ENCODE assay signal across 18 mouse cellular contexts in the genomic region with DNA sequence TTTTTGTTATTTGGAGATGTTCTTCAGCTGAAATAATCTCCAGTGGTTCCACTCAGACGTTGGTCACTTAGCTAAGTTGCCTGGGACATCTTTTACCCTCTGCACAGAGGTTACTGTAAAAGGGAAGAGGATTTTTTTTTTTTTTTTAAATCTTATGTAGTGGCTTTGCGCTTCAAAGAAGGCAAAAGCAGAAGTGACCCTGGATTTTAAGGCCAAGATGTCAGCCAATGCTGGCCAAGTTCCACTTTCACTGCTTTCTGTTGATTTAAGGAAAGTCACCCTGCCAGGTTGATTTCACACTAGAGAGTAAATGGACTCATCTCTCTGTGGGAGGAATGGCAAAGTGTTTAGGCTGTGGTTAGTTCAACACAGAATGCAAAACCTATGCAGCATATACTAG. TPM values are rescaled to one million over a fixed set of nuclear protein-coding genes. Genes with fewer than 3 reads are reported as not detected.
A peak's percentile ranks its signal among the peaks of the same experiment; 100 is the strongest.
DNase-seq lines count a peak whose midpoint lies in the region; ATAC-seq and TF ChIP-seq lines count a peak whose summit lies in the region.
"Had no signal": no experiment of that assay in that cellular context is flagged by ENCODE, and none has a peak within 500 bp of the region (broad histone marks: within the 10 kb centered on the region; RNA-seq: fewer than 3 reads in every experiment).

No protein-coding gene starts in this region.

- no peaks in the 10 kb centered on the region for H3K4me1 ChIP-seq in lung, postnatal 0 days (ENCODE audit: insufficient read depth, low read depth, low read length)
- H3K4me1 ChIP-seq in lung, adult 2 months (ENCODE audit: control insufficient read depth, insufficient read depth, low read length), result no peaks in the 10 kb centered on the region
- peaks cover 2% of the 10 kb centered on the region; the same call in 1 of the 2 replicates for H3K4me1 ChIP-seq in spleen, adult 2 months (ENCODE audit: control insufficient read depth, insufficient read depth, insufficient read length)
- H3K4me1 ChIP-seq: embryonic facial prominence, embryonic 12.5 days; neural tube, embryonic 13.5 days had no signal

- H3K9me3 ChIP-seq in lung, postnatal 0 days (ENCODE audit: low read length), result no peaks in the 10 kb centered on the region
- H3K9me3 ChIP-seq: embryonic facial prominence, embryonic 12.5 days had no signal

- ATAC-seq in lung, postnatal 0 days, result no peak
- ATAC-seq in hematopoietic stem cell, adult 5-6 weeks (replicated peaks in 1 of 2; ENCODE audit: insufficient read depth in 1 of 2, low FRiP score in 2 of 2, low TSS enrichment in 1 of 2, low read depth in 1 of 2, poor library complexity in 2 of 2, severe bottlenecking in 2 of 2), result peak; percentile 82 to 86
- ATAC-seq: forebrain, embryonic 16.5 days; hindbrain, postnatal 0 days; liver, postnatal 0 days had no signal

- H3K4me2 ChIP-seq in lung, postnatal 0 days (replicated peaks; ENCODE audit: low read depth, low read length), result no peak overlapping the region
- H3K4me2 ChIP-seq: embryonic facial prominence, embryonic 12.5 days; neural tube, embryonic 13.5 days had no signal

- no peaks in the 10 kb centered on the region for H3K36me3 ChIP-seq in lung, postnatal 0 days (ENCODE audit: insufficient read depth, low read length)
- no peaks in the 10 kb centered on the region for H3K36me3 ChIP-seq in spleen, adult 2 months (ENCODE audit: control insufficient read depth, insufficient read depth, low read length)
- H3K36me3 ChIP-seq: embryonic facial prominence, embryonic 12.5 days; neural tube, embryonic 13.5 days had no signal

- H3K4me3 ChIP-seq in lung, postnatal 0 days (ENCODE audit: low read depth, low read length), result no peak overlapping the region
- H3K4me3 ChIP-seq in lung, adult 2 months (replicated peaks; ENCODE audit: extremely low read depth, low read depth, low read length), result no peak overlapping the region
- H3K4me3 ChIP-seq in spleen, adult 2 months (ENCODE audit: extremely low read depth, insufficient read depth, insufficient read length), result no peak overlapping the region
- H3K4me3 ChIP-seq: embryonic facial prominence, embryonic 12.5 days; neural tube, embryonic 13.5 days had no signal

- peak; percentile 4 to 65 for DNase-seq in adrenal gland, adult (ENCODE audit: inconsistent age in 2 of 2, low spot score in 1 of 2)
- no peak for DNase-seq in adrenal gland, postnatal 4 days (ENCODE audit: low spot score in 2 of 2)
- DNase-seq in lung, postnatal 0 days (ENCODE audit: low spot score), result peak; percentile 9
- no peak for DNase-seq in lung, adult 2 months
- peak; percentile 28 to 50 for DNase-seq in spleen, adult 2 months (ENCODE audit: low read depth in 1 of 2, low spot score in 2 of 2)
- DNase-seq in MN1 (ENCODE audit: low spot score), result no peak
- no peak for DNase-seq in frontal cortex, postnatal 14 days (ENCODE audit: low spot score in 2 of 2)
- DNase-seq: cerebellum, adult 11-12 months; heart, postnatal 4 days; kidney, adult 18-20 months; kidney, postnatal 36 days; liver, postnatal 0 days; right cerebral cortex, postnatal 4 days had no signal

- no peak for TF ChIP-seq CTCF in lung, postnatal 0 days (IDR thresholded peaks at IDR 0.05)
- no peak for TF ChIP-seq CTCF in lung, adult 2 months (IDR thresholded peaks at IDR 0.05; ENCODE audit: insufficient read depth, low read length)
- TF ChIP-seq CTCF in spleen, adult 2 months (IDR thresholded peaks at IDR 0.05; ENCODE audit: extremely low read depth, insufficient read depth, insufficient read length, insufficient replicate concordance), result no peak

- H3K27ac ChIP-seq in lung, postnatal 0 days (ENCODE audit: low read length), result no peak overlapping the region
- no peak overlapping the region for H3K27ac ChIP-seq in spleen, adult 2 months (ENCODE audit: insufficient read depth, low read length)
- H3K27ac ChIP-seq: embryonic facial prominence, embryonic 12.5 days; hindbrain, postnatal 0 days; neural tube, embryonic 13.5 days had no signal

- H3K9ac ChIP-seq in lung, postnatal 0 days (replicated peaks; ENCODE audit: low read depth), result no peak overlapping the region
- H3K9ac ChIP-seq: embryonic facial prominence, embryonic 12.5 days; liver, postnatal 0 days; neural tube, embryonic 13.5 days had no signal

- no peak for TF ChIP-seq POLR2A in lung, adult 2 months (IDR thresholded peaks at IDR 0.05; ENCODE audit: borderline replicate concordance, extremely low read depth, low read depth, low read length)
- TF ChIP-seq POLR2A in spleen, adult 2 months (IDR thresholded peaks at IDR 0.05; ENCODE audit: low read depth, low read length), result no peak

- TF ChIP-seq EP300 in lung, postnatal 0 days (IDR thresholded peaks at IDR 0.05), result no peak

- WGBS in lung, postnatal 0 days, result 63% methylated on average over 2 of the region's 2 CpGs
- WGBS in lung, adult 2 months, result 48% methylated on average over 2 of the region's 2 CpGs
- WGBS in spleen, adult 2 months, result 10% methylated on average over 2 of the region's 2 CpGs

- H3K27me3 ChIP-seq in lung, postnatal 0 days (replicated peaks; ENCODE audit: insufficient read depth, low read length), result no peaks in the 10 kb centered on the region
- H3K27me3 ChIP-seq in spleen, adult 2 months (ENCODE audit: control insufficient read depth, insufficient read depth, low read length), result no peaks in the 10 kb centered on the region
- H3K27me3 ChIP-seq: embryonic facial prominence, embryonic 12.5 days; neural tube, embryonic 13.5 days had no signal

RNA-seq across cellular contexts. Expression of a gene that starts 58.4 kb away (rescaled TPM):
- 1 to 10 TPM; 2.0 to 3.1 TPM for total RNA-seq in adrenal gland, postnatal 4 days (2021)
- 4.2 and 4.5 TPM in 2 replicates for polyA plus RNA-seq in lung, postnatal 0 days (2015; fragmentation: Nextera tagmentation; extraction: Ambion mirVana)
- polyA plus RNA-seq in lung, adult 2 months (2012; rRNA removed), result 6.9 and 7.6 TPM in 2 replicates
- 11.6 and 16.0 TPM in 2 replicates for total RNA-seq in hematopoietic stem cell, adult 5-6 weeks (2017)
- 18.7 and 30.1 TPM in 2 replicates for polyA plus RNA-seq in spleen, adult 2 months (2012; rRNA removed)

Comparison
In these comparisons a context has a peak if more than half of its experiments do, and no peak if none do; other contexts are left out.
1. DNase-seq: peak in adrenal gland, adult (2 of 2), lung, postnatal 0 days (single experiment) and spleen, adult 2 months (2 of 2); none in adrenal gland, postnatal 4 days (0 of 2), lung, adult 2 months (single experiment), MN1 (single experiment) and frontal cortex, postnatal 14 days (0 of 2).